In the genomic region with DNA sequence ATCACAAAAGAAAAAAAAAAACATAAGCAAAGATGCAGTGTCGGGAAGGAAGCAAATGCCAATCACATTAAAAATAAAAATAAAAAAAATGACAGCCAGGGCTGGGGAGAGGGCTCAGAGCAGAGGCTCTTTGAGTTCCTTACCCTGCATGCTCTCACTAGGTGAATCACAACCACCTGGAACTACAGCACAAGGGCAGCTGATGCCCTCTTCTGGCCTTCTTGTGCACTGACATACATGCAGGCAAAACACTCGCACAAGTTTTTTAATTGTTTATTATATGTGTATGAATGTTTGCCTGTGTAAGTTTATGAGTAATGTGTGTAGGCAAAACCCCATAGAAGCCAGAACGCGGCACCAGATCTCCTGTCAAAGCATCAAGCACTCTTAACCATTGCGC, we compare ENCODE assay signal across 9 mouse cellular contexts. TPM values are rescaled to one million over a fixed set of nuclear protein-coding genes. Genes with fewer than 3 reads are reported as not detected.
DNase-seq lines count a peak whose midpoint lies in the region; ATAC-seq and TF ChIP-seq lines count a peak whose summit lies in the region.
"Had no signal": no experiment of that assay in that cellular context is flagged by ENCODE, and none has a peak within 500 bp of the region (broad histone marks: within the 10 kb centered on the region; RNA-seq: fewer than 3 reads in every experiment).

No protein-coding gene starts in this region.

- no peak for ATAC-seq in intestine, postnatal 0 days
- ATAC-seq in intestine, embryonic 15.5 days = no peak
- peak; percentile 56 for ATAC-seq in CD4-positive, CD25-positive, alpha-beta regulatory T cell, adult 4 months
- ATAC-seq in megakaryocyte progenitor cell, adult 5-6 weeks (replicated peaks; ENCODE audit: poor library complexity) = peak; percentile 76
- ATAC-seq in midbrain, embryonic 15.5 days (replicated peaks) = no peak

- H3K4me2 ChIP-seq in intestine, postnatal 0 days (replicated peaks; ENCODE audit: low read depth) = no peak overlapping the region
- H3K4me2 ChIP-seq in intestine, embryonic 15.5 days (replicated peaks) = no peak overlapping the region
- H3K4me2 ChIP-seq in midbrain, embryonic 15.5 days = no peak overlapping the region
- H3K4me2 ChIP-seq: limb, embryonic 13.5 days had no signal

- no peak overlapping the region for H3K4me3 ChIP-seq in intestine, postnatal 0 days (ENCODE audit: low read depth, low read length)
- no peak overlapping the region for H3K4me3 ChIP-seq in intestine, embryonic 15.5 days (replicated peaks)
- H3K4me3 ChIP-seq in midbrain, embryonic 15.5 days = no peak overlapping the region
- H3K4me3 ChIP-seq: limb, embryonic 13.5 days had no signal

- no peak overlapping the region for H3K27ac ChIP-seq in intestine, postnatal 0 days (ENCODE audit: low read depth, low read length)
- no peak overlapping the region for H3K27ac ChIP-seq in intestine, embryonic 15.5 days
- no peak overlapping the region for H3K27ac ChIP-seq in midbrain, embryonic 15.5 days
- H3K27ac ChIP-seq: limb, embryonic 13.5 days had no signal

- peaks cover 59% of the 10 kb centered on the region for H3K36me3 ChIP-seq in intestine, postnatal 0 days (ENCODE audit: control insufficient read depth, insufficient read depth)
- 0 out of 2 replicates have a peak, but pooled peaks cover 14% of the 10 kb centered on the region for H3K36me3 ChIP-seq in intestine, embryonic 15.5 days
- peaks cover 5% of the 10 kb centered on the region; the same call in 1 of the 2 replicates for H3K36me3 ChIP-seq in midbrain, embryonic 15.5 days (replicated peaks)

- no peaks in the 10 kb centered on the region for H3K4me1 ChIP-seq in intestine, postnatal 0 days (replicated peaks; ENCODE audit: control insufficient read depth, insufficient read depth, low read length)
- H3K4me1 ChIP-seq in intestine, embryonic 15.5 days (replicated peaks) = no peaks in the 10 kb centered on the region
- H3K4me1 ChIP-seq in midbrain, embryonic 15.5 days = no peaks in the 10 kb centered on the region
- H3K4me1 ChIP-seq: limb, embryonic 13.5 days had no signal

- H3K9ac ChIP-seq in intestine, postnatal 0 days (ENCODE audit: low read depth, low read length) = no peak overlapping the region
- no peak overlapping the region for H3K9ac ChIP-seq in intestine, embryonic 15.5 days
- H3K9ac ChIP-seq in midbrain, embryonic 15.5 days = no peak overlapping the region
- H3K9ac ChIP-seq: limb, embryonic 13.5 days had no signal

- DNase-seq in embryo, embryonic 11 days = peak; percentile 48
- no peak for DNase-seq in urinary bladder, postnatal 14 days (ENCODE audit: low spot score)
- DNase-seq in adrenal gland, postnatal 4 days (ENCODE audit: low spot score in 2 of 2) = no peak

- H3K27me3 ChIP-seq in intestine, postnatal 0 days (replicated peaks; ENCODE audit: control insufficient read depth, insufficient read depth, low read length) = no peaks in the 10 kb centered on the region
- H3K27me3 ChIP-seq in intestine, embryonic 15.5 days (replicated peaks) = no peaks in the 10 kb centered on the region
- no peaks in the 10 kb centered on the region for H3K27me3 ChIP-seq in midbrain, embryonic 15.5 days (replicated peaks)
- H3K27me3 ChIP-seq: limb, embryonic 13.5 days had no signal

- H3K9me3 ChIP-seq in intestine, postnatal 0 days (ENCODE audit: control insufficient read depth) = no peaks in the 10 kb centered on the region
- H3K9me3 ChIP-seq in intestine, embryonic 15.5 days = no peaks in the 10 kb centered on the region
- no peaks in the 10 kb centered on the region for H3K9me3 ChIP-seq in midbrain, embryonic 15.5 days
- H3K9me3 ChIP-seq: limb, embryonic 13.5 days had no signal

- WGBS in intestine, postnatal 0 days = 65% methylated on average over 5 of the region's 5 CpGs
- 69% methylated on average over 5 of the region's 5 CpGs for WGBS in intestine, embryonic 15.5 days
- 69% methylated on average over 5 of the region's 5 CpGs for WGBS in midbrain, embryonic 15.5 days

- peak; percentile 82 for TF ChIP-seq CTCF in intestine, postnatal 0 days (IDR thresholded peaks at IDR 0.05; ENCODE audit: low read depth)

RNA-seq across cellular contexts. Expression of gene Fuca1, which starts 11.3 kb away (rescaled TPM):
- polyA plus RNA-seq in intestine, postnatal 0 days (2015; fragmentation: Nextera tagmentation; extraction: Ambion mirVana) = 717 and 739 TPM in 2 replicates
- polyA plus RNA-seq in intestine, embryonic 15.5 days (2015; fragmentation: Nextera tagmentation; extraction: Ambion mirVana) = 134 and 154 TPM in 2 replicates
- 10 to 100 TPM; 83.9 to 95.9 TPM for polyA plus RNA-seq in CD4-positive, CD25-positive, alpha-beta regulatory T cell, adult 4 months (2017; shearing (Covaris generic))
- total RNA-seq in megakaryocyte progenitor cell, adult 5-6 weeks (2015) = 27.9 and 39.3 TPM in 2 replicates
- total RNA-seq in megakaryocyte progenitor cell, adult 5-6 weeks (2017) = 122 and 139 TPM in 2 replicates
- total RNA-seq in adrenal gland, postnatal 4 days (2021) = 10 to 100 TPM; 88.2 to 99.0 TPM
- polyA plus RNA-seq in midbrain, embryonic 15.5 days (2015; fragmentation: Nextera tagmentation; extraction: Ambion mirVana) = 63.2 and 68.3 TPM in 2 replicates

RNA-seq across cellular contexts. Expression of gene Hmgcl, which starts 14.4 kb away (rescaled TPM):
- polyA plus RNA-seq in intestine, postnatal 0 days (2015; fragmentation: Nextera tagmentation; extraction: Ambion mirVana) = 232 and 235 TPM in 2 replicates
- polyA plus RNA-seq in intestine, embryonic 15.5 days (2015; fragmentation: Nextera tagmentation; extraction: Ambion mirVana) = 105 and 113 TPM in 2 replicates
- 100 to 1,000 TPM in 1 of 2 experiments, 10 to 100 TPM in 1; 73.7 to 104 TPM for polyA plus RNA-seq in CD4-positive, CD25-positive, alpha-beta regulatory T cell, adult 4 months (2017; shearing (Covaris generic))
- total RNA-seq in megakaryocyte progenitor cell, adult 5-6 weeks (2015) = 51.4 and 52.1 TPM in 2 replicates
- 39.7 and 48.1 TPM in 2 replicates for total RNA-seq in megakaryocyte progenitor cell, adult 5-6 weeks (2017)
- total RNA-seq in adrenal gland, postnatal 4 days (2021) = 10 to 100 TPM; 48.9 to 65.6 TPM
- 57.0 and 63.4 TPM in 2 replicates for polyA plus RNA-seq in midbrain, embryonic 15.5 days (2015; fragmentation: Nextera tagmentation; extraction: Ambion mirVana)

RNA-seq across cellular contexts. Expression of gene Gale, which starts 31.7 kb away (rescaled TPM):
- polyA plus RNA-seq in intestine, postnatal 0 days (2015; fragmentation: Nextera tagmentation; extraction: Ambion mirVana) = 99.5 and 131 TPM in 2 replicates
- 82.5 and 108 TPM in 2 replicates for polyA plus RNA-seq in intestine, embryonic 15.5 days (2015; fragmentation: Nextera tagmentation; extraction: Ambion mirVana)
- polyA plus RNA-seq in CD4-positive, CD25-positive, alpha-beta regulatory T cell, adult 4 months (2017; shearing (Covaris generic)) = 10 to 100 TPM; 16.2 to 24.8 TPM
- 4.4 and 5.2 TPM in 2 replicates for total RNA-seq in megakaryocyte progenitor cell, adult 5-6 weeks (2015)
- 2.2 and 4.7 TPM in 2 replicates for total RNA-seq in megakaryocyte progenitor cell, adult 5-6 weeks (2017)
- total RNA-seq in adrenal gland, postnatal 4 days (2021) = 10 to 100 TPM; 17.7 to 24.6 TPM
- 41.6 and 44.2 TPM in 2 replicates for polyA plus RNA-seq in midbrain, embryonic 15.5 days (2015; fragmentation: Nextera tagmentation; extraction: Ambion mirVana)

RNA-seq across cellular contexts. Expression of gene Cnr2, which starts 36.6 kb away (rescaled TPM):
- polyA plus RNA-seq in intestine, postnatal 0 days (2015; fragmentation: Nextera tagmentation; extraction: Ambion mirVana) = 0.14 and 0.24 TPM in 2 replicates
- polyA plus RNA-seq in intestine, embryonic 15.5 days (2015; fragmentation: Nextera tagmentation; extraction: Ambion mirVana) = 0.28 and 0.42 TPM in 2 replicates
- 10 to 100 TPM in 1 of 2 experiments, 1 to 10 TPM in 1; 7.5 to 17.0 TPM for polyA plus RNA-seq in CD4-positive, CD25-positive, alpha-beta regulatory T cell, adult 4 months (2017; shearing (Covaris generic))
- total RNA-seq in megakaryocyte progenitor cell, adult 5-6 weeks (2015) = 6.5 and 7.0 TPM in 2 replicates
- 5.2 and 6.7 TPM in 2 replicates for total RNA-seq in megakaryocyte progenitor cell, adult 5-6 weeks (2017)
- 1 to 10 TPM; 3.8 to 4.1 TPM for total RNA-seq in adrenal gland, postnatal 4 days (2021)
- polyA plus RNA-seq in midbrain, embryonic 15.5 days (2015; fragmentation: Nextera tagmentation; extraction: Ambion mirVana) = 0.19 TPM in 1 of 2 replicates, not detected in the other

RNA-seq across cellular contexts. Expression of gene Lypla2, which starts 40.6 kb away (rescaled TPM):
- polyA plus RNA-seq in intestine, postnatal 0 days (2015; fragmentation: Nextera tagmentation; extraction: Ambion mirVana) = 90.3 and 94.9 TPM in 2 replicates
- 99.4 and 108 TPM in 2 replicates for polyA plus RNA-seq in intestine, embryonic 15.5 days (2015; fragmentation: Nextera tagmentation; extraction: Ambion mirVana)
- polyA plus RNA-seq in CD4-positive, CD25-positive, alpha-beta regulatory T cell, adult 4 months (2017; shearing (Covaris generic)) = 10 to 100 TPM; 63.0 to 72.0 TPM
- 37.2 and 42.6 TPM in 2 replicates for total RNA-seq in megakaryocyte progenitor cell, adult 5-6 weeks (2015)
- 15.7 and 21.9 TPM in 2 replicates for total RNA-seq in megakaryocyte progenitor cell, adult 5-6 weeks (2017)
- 10 to 100 TPM; 64.7 to 65.4 TPM for total RNA-seq in adrenal gland, postnatal 4 days (2021)
- polyA plus RNA-seq in midbrain, embryonic 15.5 days (2015; fragmentation: Nextera tagmentation; extraction: Ambion mirVana) = 228 and 233 TPM in 2 replicates

Comparison
In these comparisons a context has a peak if more than half of its experiments do, and no peak if none do; other contexts are left out.
1. ATAC-seq: peak in CD4-positive, CD25-positive, alpha-beta regulatory T cell, adult 4 months (single experiment) and megakaryocyte progenitor cell, adult 5-6 weeks (single experiment); none in intestine, postnatal 0 days (single experiment), intestine, embryonic 15.5 days (single experiment) and midbrain, embryonic 15.5 days (single experiment).